7 mouse cellular contexts compared by ENCODE assay signal in the genomic region with DNA sequence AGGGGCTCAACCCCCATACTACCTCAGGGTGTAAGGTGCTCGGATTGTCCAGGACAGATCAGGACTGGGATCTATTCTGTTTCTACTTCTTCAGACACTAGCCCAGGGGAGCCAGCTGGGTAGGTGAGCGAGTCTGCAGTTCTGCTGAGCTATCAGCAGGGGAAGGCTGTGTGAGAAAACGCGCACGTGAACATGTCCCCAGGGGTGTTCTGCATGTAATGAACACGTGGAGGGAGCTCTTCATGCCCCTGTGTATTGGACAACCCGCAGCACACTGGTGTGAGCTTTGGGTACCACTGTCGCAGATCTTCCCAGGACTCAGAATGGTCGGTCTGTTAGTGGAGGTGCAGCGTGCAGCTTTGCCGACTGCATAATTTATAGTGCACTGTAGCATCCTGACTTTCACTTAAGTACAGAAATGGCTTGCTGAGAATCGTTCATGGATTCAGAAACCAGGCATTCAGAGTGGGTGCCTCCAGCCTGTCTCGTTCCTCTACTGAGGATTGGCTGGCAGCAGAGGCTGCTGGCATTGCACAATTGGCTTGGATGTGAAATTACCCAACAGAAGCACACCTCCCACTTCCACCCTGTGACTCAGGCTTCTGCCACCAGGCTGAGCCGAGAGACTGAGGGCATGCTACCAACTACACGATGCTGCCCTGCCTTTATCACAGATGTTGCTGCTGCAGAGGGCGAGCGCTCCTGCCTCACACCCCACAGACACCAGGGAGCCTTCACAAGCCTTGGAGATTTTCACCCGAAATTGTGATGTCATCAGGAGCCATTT. TPM values are rescaled to one million over a fixed set of nuclear protein-coding genes. Genes with fewer than 3 reads are reported as not detected.
DNase-seq lines count a peak whose midpoint lies in the region; ATAC-seq and TF ChIP-seq lines count a peak whose summit lies in the region.

No protein-coding gene starts in this region.

- no peak overlapping the region for H3K4me2 ChIP-seq in lung, postnatal 0 days (replicated peaks; ENCODE audit: low read depth, low read length)
- H3K4me2 ChIP-seq in stomach, postnatal 0 days (replicated peaks; ENCODE audit: low read depth), result no peak overlapping the region

- no peak for TF ChIP-seq EP300 in lung, postnatal 0 days (IDR thresholded peaks at IDR 0.05)
- TF ChIP-seq EP300 in stomach, postnatal 0 days (optimal IDR thresholded peaks at IDR 0.05), result no peak

- CTCF ChIA-PET in Patski (lab: Charles Lee), result no interaction called here

- POLR2A ChIA-PET in Patski (lab: Charles Lee), result interaction anchor here (0.6 kb wide), 1 partner anchor 167 kb away, joined by 4 read pairs; no protein-coding TSS in a partner anchor

- no peaks in the 10 kb centered on the region for H3K4me1 ChIP-seq in lung, postnatal 0 days (ENCODE audit: insufficient read depth, low read depth, low read length)
- H3K4me1 ChIP-seq in stomach, postnatal 0 days (replicated peaks; ENCODE audit: control insufficient read depth, insufficient read depth), result no peaks in the 10 kb centered on the region

- no peaks in the 10 kb centered on the region for H3K36me3 ChIP-seq in lung, postnatal 0 days (ENCODE audit: insufficient read depth, low read length)
- H3K36me3 ChIP-seq in stomach, postnatal 0 days (ENCODE audit: control insufficient read depth, insufficient read depth, low read length), result no peaks in the 10 kb centered on the region

- H3K4me3 ChIP-seq in lung, postnatal 0 days (ENCODE audit: low read depth, low read length), result no peak overlapping the region
- no peak overlapping the region for H3K4me3 ChIP-seq in stomach, postnatal 0 days (ENCODE audit: low read depth, low read length)

- H3K9ac ChIP-seq in lung, postnatal 0 days (replicated peaks; ENCODE audit: low read depth), result no peak overlapping the region
- no peak overlapping the region for H3K9ac ChIP-seq in stomach, postnatal 0 days (ENCODE audit: low read length)

- no peak overlapping the region for H3K27ac ChIP-seq in lung, postnatal 0 days (ENCODE audit: low read length)
- no peak overlapping the region for H3K27ac ChIP-seq in stomach, postnatal 0 days (replicated peaks)

- no peaks in the 10 kb centered on the region for H3K9me3 ChIP-seq in lung, postnatal 0 days (ENCODE audit: low read length)
- no peaks in the 10 kb centered on the region for H3K9me3 ChIP-seq in stomach, postnatal 0 days (ENCODE audit: control insufficient read depth, low read length)

- TF ChIP-seq CTCF in Patski (IDR thresholded peaks at IDR 0.05), result no peak
- TF ChIP-seq CTCF in brain, embryonic 14.5 days (IDR thresholded peaks at IDR 0.05; ENCODE audit: borderline replicate concordance, extremely low read depth, insufficient read depth, insufficient read length), result no peak
- TF ChIP-seq CTCF in lung, postnatal 0 days (IDR thresholded peaks at IDR 0.05), result peak; percentile 34; the same call in 1 of the 2 replicates
- no peak for TF ChIP-seq CTCF in stomach, postnatal 0 days (IDR thresholded peaks at IDR 0.05; ENCODE audit: low read depth)

- in situ Hi-C loops in Patski (cut with MboI; ENCODE audit: low pct_unique_long_range_greater_than_20kb), result loop anchor here (10.0 kb wide), 1 partner anchor 121 kb away; the partner anchor contains the start of genes Cul4a and Pcid2

- ATAC-seq in Patski, result peak; percentile 78
- peak; percentile 84 for ATAC-seq in lung, postnatal 0 days
- 0 out of 2 replicates have a peak, but pooled peaks have one; percentile 38 for ATAC-seq in stomach, postnatal 0 days (ENCODE audit: low FRiP score, low TSS enrichment)

- H3K27me3 ChIP-seq in Patski, result no peaks in the 10 kb centered on the region
- no peaks in the 10 kb centered on the region for H3K27me3 ChIP-seq in lung, postnatal 0 days (replicated peaks; ENCODE audit: insufficient read depth, low read length)
- no peaks in the 10 kb centered on the region for H3K27me3 ChIP-seq in stomach, postnatal 0 days (ENCODE audit: control insufficient read depth, insufficient read depth, low read length)

- no peak for DNase-seq in Patski (ENCODE audit: low read depth, low spot score)
- peak; percentile 29 for DNase-seq in brain, embryonic 14.5 days (ENCODE audit: low read depth)
- DNase-seq in frontal cortex, postnatal 36 days (ENCODE audit: low spot score in 2 of 2), result peak; percentile 86 to 94
- DNase-seq in lung, postnatal 0 days (ENCODE audit: low spot score), result peak; percentile 85
- no peak for DNase-seq in stomach, postnatal 0 days (ENCODE audit: low spot score)
- DNase-seq in gastrocnemius, adult 18-20 months (ENCODE audit: low spot score), result no peak
- no peak for DNase-seq in thymus, postnatal 10 days (ENCODE audit: low spot score in 2 of 2)

- 80% methylated on average over 18 of the region's 18 CpGs for WGBS in lung, postnatal 0 days
- WGBS in stomach, postnatal 0 days, result 79% methylated on average over 18 of the region's 18 CpGs

- TF ChIP-seq POLR2A in brain, embryonic 14.5 days (IDR thresholded peaks at IDR 0.05; ENCODE audit: borderline replicate concordance, extremely low read depth, insufficient read depth, insufficient read length, poor library complexity, severe bottlenecking), result no peak

RNA-seq across cellular contexts. Expression of gene F7, which starts 42.0 kb away (rescaled TPM):
- polyA plus RNA-seq in Patski (2021), result not detected
- polyA plus RNA-seq in brain, embryonic 14.5 days (2012; rRNA removed), result 0.33 and 0.40 TPM in 2 replicates
- polyA plus RNA-seq in lung, postnatal 0 days (2015; fragmentation: Nextera tagmentation; extraction: Ambion mirVana), result 5.0 and 5.2 TPM in 2 replicates
- polyA plus RNA-seq in stomach, postnatal 0 days (2015; fragmentation: Nextera tagmentation; extraction: Ambion mirVana), result 0.12 TPM in 1 of 2 replicates, not detected in the other
- under 1 TPM in 1 of 2 experiments, not detected in 1; 0.11 TPM for total RNA-seq in gastrocnemius, adult 18-20 months (2021)

RNA-seq across cellular contexts. Expression of gene F10, which starts 53.2 kb away (rescaled TPM):
- polyA plus RNA-seq in Patski (2021), result not detected
- polyA plus RNA-seq in brain, embryonic 14.5 days (2012; rRNA removed), result 0.16 and 0.37 TPM in 2 replicates
- polyA plus RNA-seq in lung, postnatal 0 days (2015; fragmentation: Nextera tagmentation; extraction: Ambion mirVana), result 5.9 and 7.4 TPM in 2 replicates
- polyA plus RNA-seq in stomach, postnatal 0 days (2015; fragmentation: Nextera tagmentation; extraction: Ambion mirVana), result 1.1 and 1.9 TPM in 2 replicates
- total RNA-seq in gastrocnemius, adult 18-20 months (2021), result under 1 TPM in 1 of 2 experiments, not detected in 1; 0.21 TPM

Comparison
In these comparisons a context has a peak if more than half of its experiments do, and no peak if none do; other contexts are left out.
1. DNase-seq: peak in brain, embryonic 14.5 days (single experiment), frontal cortex, postnatal 36 days (2 of 2) and lung, postnatal 0 days (single experiment); none in Patski (single experiment), stomach, postnatal 0 days (single experiment), gastrocnemius, adult 18-20 months (single experiment) and thymus, postnatal 10 days (0 of 2).
2. Peak in every context shown above with its lines, with median percentiles within 50 percentile points of each other: ATAC-seq.